Mouse (Mus musculus): ENCODE data around the gene Gata3.

The Gata3 gene

DNA sequence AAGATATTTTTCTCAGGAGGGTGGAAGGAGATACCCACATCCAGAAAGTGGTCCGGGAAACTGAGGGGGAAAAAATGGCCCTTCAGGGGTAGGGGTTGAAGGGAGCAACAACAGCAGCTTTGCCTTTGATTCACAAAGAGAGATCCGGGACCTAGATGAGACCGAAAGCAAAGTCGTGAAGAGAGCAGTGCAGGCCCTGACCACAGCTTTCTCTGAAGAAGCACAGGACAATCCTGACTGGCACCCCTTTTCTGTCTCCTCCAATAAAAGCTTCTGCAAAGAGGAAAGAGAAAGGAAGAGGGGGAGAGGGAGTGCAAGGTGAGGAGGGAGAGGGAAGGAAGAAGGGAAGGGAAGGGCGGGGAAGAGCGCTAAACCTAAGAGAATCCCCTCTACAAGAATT lies 18.0 kb downstream of the Gata3 start:
- no peak for DNase-seq

GRCm38 (mm10) chr2:9871141-9871716 lies 18.6 kb downstream of the Gata3 start:
- DNase-seq: peak; percentile 20

DNA sequence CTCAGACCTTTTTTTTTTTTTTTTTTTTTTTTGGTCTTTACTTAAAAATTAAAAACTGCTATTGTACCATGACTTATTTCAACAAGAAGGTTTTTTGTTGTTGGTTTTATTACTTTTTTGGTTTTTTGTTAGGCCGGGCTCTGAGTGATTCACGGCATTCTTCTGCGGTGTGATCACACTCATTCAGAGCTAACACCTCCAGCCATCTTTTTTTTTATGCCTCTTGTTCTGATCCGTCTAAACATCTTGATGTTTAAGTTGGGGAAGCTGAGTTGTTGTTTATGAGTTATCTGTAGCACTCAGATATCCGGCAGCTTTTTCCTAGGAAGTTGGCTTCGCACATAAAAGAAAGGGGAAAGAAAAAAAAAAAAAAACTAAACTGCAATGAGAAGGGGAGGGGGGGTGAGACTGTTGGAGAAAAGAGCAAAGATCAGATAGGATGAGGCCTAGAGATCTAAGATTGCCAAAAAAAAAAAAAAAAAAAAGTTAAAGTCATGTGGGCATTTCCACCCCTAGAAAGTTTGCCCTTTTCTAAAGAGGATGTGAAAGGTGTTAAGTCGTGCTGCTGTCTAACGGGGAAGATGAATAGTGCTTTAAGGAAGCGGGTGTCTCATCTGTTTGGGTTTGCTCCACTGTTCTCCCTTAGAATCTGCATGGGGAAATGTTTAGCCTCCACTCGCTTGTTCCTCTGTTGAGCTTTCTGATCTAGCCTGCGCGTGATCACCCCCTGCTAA lies 22.6 kb downstream of the Gata3 start:
- DNase-seq: no peak

GRCm38 (mm10) chr2:9860698-9861097 lies 29.1 kb downstream of the Gata3 start:
- no peak for DNase-seq

DNA sequence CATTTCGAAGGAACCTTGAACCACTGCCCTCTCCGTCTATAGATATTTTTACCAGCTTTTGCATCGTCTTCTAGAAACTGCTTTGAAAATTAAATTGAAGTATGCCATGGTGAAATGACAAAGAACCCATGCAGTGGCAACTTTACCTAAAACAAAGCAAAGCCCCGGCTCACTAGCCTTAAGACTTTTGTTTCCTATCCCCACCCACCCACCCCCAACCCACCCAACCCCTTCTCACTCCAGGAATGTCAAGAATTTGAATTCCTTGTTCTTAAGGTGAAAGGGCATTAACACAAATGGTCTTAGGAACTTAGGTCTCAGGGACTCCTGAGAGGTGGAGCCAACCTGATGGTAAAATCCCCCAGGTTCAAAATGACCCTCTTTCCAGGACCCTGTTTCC lies 34.0 kb downstream of the Gata3 start:
- no peak for DNase-seq

DNA sequence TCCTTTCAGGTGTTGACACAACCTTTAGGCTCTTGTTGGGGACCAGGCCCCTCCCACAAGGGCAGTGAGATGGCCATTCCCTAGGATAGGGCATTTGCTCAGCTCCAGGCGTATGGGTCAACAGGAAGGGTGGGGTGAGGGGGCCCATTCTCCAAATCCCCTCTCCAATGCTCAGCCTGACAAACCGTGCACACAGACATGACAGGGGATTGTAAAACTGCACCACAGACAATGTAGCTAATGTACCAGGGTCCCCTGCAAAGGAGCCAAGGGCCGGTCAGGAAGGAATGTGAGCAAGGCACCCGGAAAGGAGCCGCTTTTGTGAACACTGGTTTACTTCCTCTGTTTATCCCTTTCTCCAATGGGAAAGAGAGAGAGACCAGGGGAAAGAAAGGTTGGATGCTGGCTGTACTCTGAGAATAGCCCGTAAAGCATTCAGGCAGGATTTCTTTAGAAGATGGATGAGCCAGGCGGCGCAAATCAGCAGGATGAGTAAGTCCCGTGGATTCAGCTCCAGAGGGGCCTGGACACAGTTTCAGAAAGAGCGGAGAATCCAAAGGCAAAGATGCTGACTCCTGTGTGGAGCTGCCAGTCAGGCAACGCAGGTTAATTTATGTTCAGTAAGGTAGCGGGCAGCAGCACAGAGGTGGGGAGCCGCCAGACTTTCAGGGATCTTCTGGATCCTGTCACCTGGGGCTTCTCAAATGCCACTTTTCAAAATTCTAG lies 36.8 kb downstream of the Gata3 start:
- DNase-seq: no peak

GRCm38 (mm10) chr2:9835195-9835594 lies 54.6 kb downstream of the Gata3 start:
- peak; percentile 21 for DNase-seq

DNA sequence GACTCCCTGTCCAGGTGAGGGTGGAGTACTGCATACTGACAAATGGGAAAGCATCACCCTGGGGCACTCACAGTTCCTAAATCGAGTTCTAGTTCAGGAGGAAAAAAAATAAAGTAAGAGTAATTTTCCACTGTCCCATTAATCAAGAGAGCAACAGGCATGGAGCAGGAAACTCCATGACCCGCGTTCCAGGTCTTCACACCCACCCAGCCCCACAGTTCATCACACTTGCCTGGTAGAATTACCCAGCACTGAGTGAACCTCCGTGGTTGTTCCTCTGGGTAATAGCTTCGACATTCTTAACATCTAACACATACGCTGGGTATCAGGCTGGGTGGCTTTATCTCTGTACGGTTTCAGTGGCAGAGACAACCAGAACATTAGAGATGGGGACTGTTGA lies 56.1 kb downstream of the Gata3 start:
- no peak for DNase-seq

DNA sequence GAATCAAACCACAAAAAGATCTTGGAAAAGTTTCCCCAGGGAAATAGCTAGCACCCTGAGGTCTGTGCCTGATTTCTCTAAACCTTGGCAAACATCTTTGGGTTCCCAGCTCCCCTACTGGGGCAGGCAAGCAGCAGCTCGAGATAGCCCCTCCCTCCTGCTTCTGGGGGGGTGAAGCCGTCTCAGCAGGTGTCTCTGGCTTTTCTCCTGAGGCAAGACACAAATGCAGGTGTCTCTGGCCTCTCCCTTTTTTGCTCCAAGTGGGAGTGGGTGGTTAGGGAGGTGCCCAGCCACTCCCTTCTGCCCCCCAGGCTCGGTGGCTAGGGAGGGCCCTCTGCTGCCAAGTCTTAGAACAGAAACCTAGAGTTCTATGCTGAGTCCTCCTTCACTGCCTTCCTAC lies 62.2 kb downstream of the Gata3 start:
- DNase-seq: no peak

- DNase-seq: no peak
Observed at GRCm38 (mm10) chr2:9820611-9821010, 69.2 kb downstream of the Gata3 start.

DNA sequence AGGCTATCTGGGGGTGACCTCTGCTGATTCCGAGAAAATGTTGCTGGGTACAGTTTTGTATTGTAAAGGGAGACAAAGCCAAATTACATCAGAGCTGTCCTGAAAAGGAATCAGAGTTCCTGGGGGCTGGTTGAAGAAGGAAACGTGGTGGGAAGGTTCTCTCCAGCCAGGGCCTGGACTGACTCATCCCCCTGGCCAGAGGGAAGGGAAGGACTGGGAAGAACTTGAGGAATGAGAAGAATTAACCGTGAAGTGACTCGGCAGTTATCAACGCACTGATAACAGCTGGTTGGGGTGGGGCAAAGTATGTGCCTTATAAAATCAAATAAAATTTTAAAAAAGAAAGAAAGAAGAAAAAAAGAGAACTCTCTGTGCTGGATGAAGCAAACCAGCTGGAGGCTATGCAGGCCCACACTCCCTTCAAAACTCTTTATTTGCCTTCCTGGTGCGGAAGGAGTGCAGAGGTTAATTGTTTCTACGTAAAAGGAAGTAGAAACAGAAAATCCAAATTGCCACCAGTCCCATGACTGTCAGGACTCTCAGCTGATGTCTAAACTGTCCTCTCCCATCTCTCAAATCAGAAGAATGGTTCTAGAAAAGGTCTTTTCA lies 71.6 kb downstream of the Gata3 start:
- no peak for DNase-seq
